Mouse (Mus musculus) heart, embryonic 13.5 days (tissue): ENCODE data around the gene Tor1aip2. TPM values are rescaled to one million over a fixed set of nuclear protein-coding genes. Genes with fewer than 3 reads are reported as not detected.
A peak's percentile ranks its signal among the peaks of the same experiment; 100 is the strongest.
"Not testable (repeated sequence)": the region's sequence is repeated elsewhere in the genome, so short reads cannot be mapped to it uniquely, and the experiment has no call there.

ENCODE experiments used
- ATAC-seq: fragments of 200-750 bp; cut with Nextera tagmentation; 2 replicates; pipeline ENCODE4 v1.8.0; 2017; ENCODE audit warnings: moderate TSS enrichment; ENCODE audit not compliant: insufficient number of reproducible peaks, low FRiP score, low TSS enrichment; ENCODE audit errors: extremely low read depth
- H3K27ac ChIP-seq: fragments of 300-500 bp; sonication (generic); replicated peaks from 2 replicates; pipeline ENCODE4 v1.5.1; 2015; ENCODE audit warnings: moderate library complexity, mild to moderate bottlenecking, inconsistent platforms
- H3K27me3 ChIP-seq: fragments of 300-500 bp; sonication (generic); replicated peaks from 2 replicates; pipeline ENCODE4 v1.6.1; 2015; ENCODE audit warnings: mild to moderate bottlenecking, inconsistent platforms
- H3K36me3 ChIP-seq: fragments of 300-500 bp; sonication (generic); 2 replicates; pipeline ENCODE4 v1.6.1; 2015; ENCODE audit warnings: mild to moderate bottlenecking, inconsistent platforms
- H3K4me1 ChIP-seq: fragments of 300-500 bp; sonication (generic); 2 replicates; pipeline ENCODE4 v1.6.1; 2015; ENCODE audit warnings: inconsistent platforms
- H3K4me2 ChIP-seq: fragments of 300-500 bp; sonication (generic); 2 replicates; pipeline ENCODE4 v1.6.1; 2015; ENCODE audit warnings: inconsistent platforms, mild to moderate bottlenecking, moderate library complexity
- H3K4me3 ChIP-seq: fragments of 300-500 bp; sonication (generic); 2 replicates; pipeline ENCODE4 v1.5.1; 2015; ENCODE audit warnings: moderate library complexity, mild to moderate bottlenecking, inconsistent platforms
- H3K9ac ChIP-seq: fragments of 300-500 bp; sonication (generic); 2 replicates; pipeline ENCODE4 v1.6.1; 2015; ENCODE audit warnings: inconsistent platforms, mild to moderate bottlenecking, moderate library complexity
- H3K9me3 ChIP-seq: fragments of 300-500 bp; sonication (generic); 2 replicates; pipeline ENCODE4 v1.6.1; 2016; ENCODE audit warnings: inconsistent platforms
- WGBS: fragments of 180-500 bp; shearing (Covaris S2); methylation state at CpG from one replicate; pipeline ENCODE4 v1.1.7; 2015; ENCODE audit warnings: mixed read lengths; 5-methylcytosine and 5-hydroxymethylcytosine counted together
- polyA plus RNA-seq: library from polyadenylated mRNA; unstranded; fragments of >200 nt; fragmentation: Nextera tagmentation; extraction: Ambion mirVana; gene quantifications from 2 replicates; pipeline ENCODE4 v1.2.1, GENCODE M21; 2015

Tor1aip2 gene
- polyA plus RNA-seq, 1 experiment from 2014 or later = 76.6 TPM

GRCm38 (mm10) chr1:156020402-156020801 is 14.8 kb upstream of the Tor1aip2 start:
- Histone ChIP-seq H3K4me1 (no peaks in the 10 kb centered on the region), H3K4me3 (no peak overlapping the region), H3K4me2 (no peak overlapping the region), H3K9me3 (no peaks in the 10 kb centered on the region), H3K9ac (no peak overlapping the region), H3K27me3 (no peaks in the 10 kb centered on the region), H3K36me3 (peaks cover 81% of the 10 kb centered on the region), H3K27ac (no peak overlapping the region)
- WGBS = 80% methylated on average over 1 of the region's 1 CpGs
- no peak for ATAC-seq

- Histone ChIP-seq H3K36me3 (peaks cover 80% of the 10 kb centered on the region), H3K27me3 (no peaks in the 10 kb centered on the region), H3K27ac (no peak overlapping the region), H3K9me3 (no peaks in the 10 kb centered on the region), H3K4me1 (no peaks in the 10 kb centered on the region), H3K4me2 (no peak overlapping the region), H3K9ac (no peak overlapping the region), H3K4me3 (no peak overlapping the region)
- WGBS = 81% methylated on average over 8 of the region's 8 CpGs
- no peak for ATAC-seq
Measured at GRCm38 (mm10) chr1:156024831-156025503, 10.2 kb upstream of the Tor1aip2 start.

GRCm38 (mm10) chr1:156027849-156028248 is 7.4 kb upstream of the Tor1aip2 start:
- no peak overlapping the region for H3K9ac ChIP-seq
- ATAC-seq = no peak
- H3K27ac ChIP-seq = no peak overlapping the region
- 85% methylated on average over 3 of the region's 3 CpGs for WGBS
- H3K27me3 ChIP-seq = no peaks in the 10 kb centered on the region
- H3K9me3 ChIP-seq = no peaks in the 10 kb centered on the region
- peaks cover 83% of the 10 kb centered on the region for H3K36me3 ChIP-seq
- H3K4me2 ChIP-seq = no peak overlapping the region
- H3K4me3 ChIP-seq = no peak overlapping the region
- no peaks in the 10 kb centered on the region for H3K4me1 ChIP-seq

GRCm38 (mm10) chr1:156028340-156028975 is 6.7 kb upstream of the Tor1aip2 start:
- H3K27me3 ChIP-seq = no peaks in the 10 kb centered on the region
- H3K4me1 ChIP-seq = 0 out of 2 replicates have a peak, but pooled peaks cover under 1% of the 10 kb centered on the region
- no peak for ATAC-seq
- H3K27ac ChIP-seq = no peak overlapping the region
- H3K9me3 ChIP-seq = no peaks in the 10 kb centered on the region
- H3K36me3 ChIP-seq = peaks cover 86% of the 10 kb centered on the region
- no peak overlapping the region for H3K9ac ChIP-seq
- no peak overlapping the region for H3K4me3 ChIP-seq
- WGBS = 85% methylated on average over 4 of the region's 4 CpGs
- no peak overlapping the region for H3K4me2 ChIP-seq

DNA sequence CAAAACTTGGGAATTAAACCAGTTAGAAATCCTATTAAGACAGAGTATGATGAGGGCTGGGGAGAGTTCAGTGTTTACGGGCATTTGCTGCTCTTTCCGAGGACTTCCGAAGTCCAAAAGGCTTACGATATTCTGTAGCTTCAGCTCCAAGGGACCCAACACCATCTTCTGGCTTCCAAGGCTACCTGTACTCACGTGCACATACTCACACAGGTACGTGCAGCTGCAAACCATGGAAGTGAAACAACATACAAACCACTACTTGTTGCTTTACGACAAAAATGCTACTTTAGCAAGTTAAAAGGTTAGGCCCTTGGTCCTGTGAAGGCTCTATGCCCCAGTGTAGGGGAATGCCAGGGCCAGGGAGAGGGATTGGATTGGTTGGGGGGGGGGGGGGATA is 1.3 kb upstream of the Tor1aip2 start:
- no peak overlapping the region for H3K4me3 ChIP-seq
- no peak overlapping the region for H3K27ac ChIP-seq
- H3K9ac ChIP-seq = no peak overlapping the region
- ATAC-seq = no peak
- H3K9me3 ChIP-seq = no peaks in the 10 kb centered on the region
- no peaks in the 10 kb centered on the region for H3K27me3 ChIP-seq
- H3K4me1 ChIP-seq = peaks cover 22% of the 10 kb centered on the region
- WGBS = 97% methylated on average over 7 of the region's 7 CpGs
- peaks cover 50% of the 10 kb centered on the region for H3K36me3 ChIP-seq
- peak overlapping the region; percentile 75; the same call in 1 of the 2 replicates for H3K4me2 ChIP-seq

- Histone ChIP-seq H3K27ac (peak overlapping the region; percentile 100), H3K27me3 (no peaks in the 10 kb centered on the region), H3K9me3 (no peaks in the 10 kb centered on the region), H3K36me3 (peaks cover 43% of the 10 kb centered on the region), H3K4me2 (peak overlapping the region; percentile 75), H3K4me3 (peak overlapping the region; percentile 78), H3K4me1 (peaks cover 22% of the 10 kb centered on the region), H3K9ac (peak overlapping the region; percentile 96)
- ATAC-seq = no peak
- WGBS = 34% methylated on average over 1 of the region's 1 CpGs
Measured at GRCm38 (mm10) chr1:156034661-156035060, 542 bp upstream of the Tor1aip2 start.

DNA sequence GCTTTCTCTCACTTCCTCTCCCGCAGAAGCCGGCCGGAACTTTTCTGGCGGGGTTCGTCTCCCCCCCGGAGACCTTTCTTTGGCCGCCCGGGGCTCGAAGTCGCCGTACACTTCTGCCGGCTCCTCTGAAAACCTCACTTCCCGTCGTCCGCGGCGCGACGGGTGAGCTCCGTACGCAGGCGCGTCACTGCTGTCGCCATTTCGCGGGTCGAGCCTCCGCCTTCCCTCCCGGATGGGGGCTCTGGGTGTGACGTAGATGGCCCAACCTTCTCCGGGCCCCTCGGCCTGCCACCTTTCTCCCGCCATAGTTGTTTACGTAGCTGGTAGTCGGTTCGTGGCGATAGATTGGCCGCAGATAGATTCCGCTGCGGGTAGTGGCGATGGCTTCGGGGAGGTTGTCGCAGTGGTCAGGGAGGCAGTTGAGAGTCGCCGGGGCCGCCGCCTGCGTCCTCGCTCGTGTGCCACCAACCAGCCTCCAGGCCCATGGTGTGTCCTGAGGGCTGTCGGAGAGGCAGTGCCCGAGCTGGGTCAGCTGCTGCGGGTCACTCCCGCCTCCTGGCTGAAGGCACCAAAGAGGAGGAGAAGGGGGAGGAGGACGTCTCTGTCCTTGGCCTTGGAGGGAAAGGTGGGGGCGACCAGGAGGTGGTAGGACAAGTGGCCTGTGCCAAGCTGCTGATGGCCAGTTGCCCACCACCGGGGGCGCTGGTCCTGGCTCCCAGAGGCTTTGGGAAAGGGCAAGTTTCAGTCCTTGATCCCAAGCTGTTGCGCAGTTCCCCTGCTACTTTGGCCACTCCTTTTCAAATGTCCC is 931 bp downstream of the Tor1aip2 start, which contains the start of gene Tor1aip1:
Gene Tor1aip1 (minus strand): TSS at position 551 of the 808 bp plus-strand sequence.
- peaks cover 26% of the 10 kb centered on the region for H3K4me1 ChIP-seq
- H3K27me3 ChIP-seq = no peaks in the 10 kb centered on the region
- H3K4me3 ChIP-seq = peak within 1 kb of the TSS; percentile 78
- H3K9me3 ChIP-seq = no peaks in the 10 kb centered on the region
- peak; percentile 85 for ATAC-seq
- peak within 1 kb of the TSS; percentile 100 for H3K27ac ChIP-seq
- under 1% methylated on average over 59 of the region's 59 CpGs for WGBS
- H3K4me2 ChIP-seq = peak within 1 kb of the TSS; percentile 75
- H3K36me3 ChIP-seq = peaks cover 28% of the 10 kb centered on the region
- H3K9ac ChIP-seq = peak within 1 kb of the TSS; percentile 96

DNA sequence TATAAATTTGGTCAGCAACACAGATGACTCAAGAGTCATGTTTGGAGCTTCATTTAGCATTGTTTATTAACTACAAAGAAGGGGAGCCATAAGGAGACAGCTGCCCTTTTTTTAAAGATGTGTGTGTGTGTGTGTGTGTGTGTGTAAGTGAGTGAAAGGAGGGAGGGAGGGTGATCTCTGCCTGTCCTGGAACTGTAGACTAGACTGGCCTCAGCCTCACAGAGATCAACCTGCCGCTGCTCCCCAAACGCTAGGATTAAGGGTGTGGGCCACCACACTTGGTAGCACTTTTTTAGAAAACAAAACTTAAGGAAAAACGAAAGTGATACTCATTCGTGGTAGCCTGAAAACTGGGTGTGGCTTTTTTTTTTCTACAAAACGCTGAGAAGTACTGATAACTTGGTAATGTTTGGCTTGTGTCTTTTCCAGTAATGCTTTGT is 2.0 kb downstream of the Tor1aip2 start:
- 44% methylated on average over 5 of the region's 5 CpGs for WGBS
- H3K9ac ChIP-seq = peak overlapping the region; percentile 76
- peak overlapping the region; percentile 78 for H3K4me3 ChIP-seq
- H3K27me3 ChIP-seq = no peaks in the 10 kb centered on the region
- peaks cover 20% of the 10 kb centered on the region for H3K36me3 ChIP-seq
- H3K27ac ChIP-seq = peak overlapping the region; percentile 100
- H3K4me1 ChIP-seq = peaks cover 34% of the 10 kb centered on the region
- peak overlapping the region; percentile 75 for H3K4me2 ChIP-seq
- ATAC-seq = no peak
- H3K9me3 ChIP-seq = no peaks in the 10 kb centered on the region

GRCm38 (mm10) chr1:156039989-156040388 is 4.8 kb downstream of the Tor1aip2 start:
- 61% methylated on average over 7 of the region's 7 CpGs for WGBS
- not testable (repeated sequence) for H3K9ac ChIP-seq, H3K4me3 ChIP-seq, ATAC-seq, H3K27me3 ChIP-seq, H3K9me3 ChIP-seq
- peaks cover 26% of the 10 kb centered on the region for H3K36me3 ChIP-seq
- H3K4me2 ChIP-seq = peak overlapping the region; percentile 93
- H3K27ac ChIP-seq = peak overlapping the region; percentile 68
- H3K4me1 ChIP-seq = peaks cover 41% of the 10 kb centered on the region

- H3K9me3 ChIP-seq = no peaks in the 10 kb centered on the region
- peak overlapping the region; percentile 68 for H3K27ac ChIP-seq
- under 1% methylated on average over 22 of the region's 22 CpGs for WGBS
- peak overlapping the region; percentile 78 for H3K4me3 ChIP-seq
- peak overlapping the region; percentile 88 for H3K9ac ChIP-seq
- H3K36me3 ChIP-seq = peaks cover 33% of the 10 kb centered on the region
- peak overlapping the region; percentile 93 for H3K4me2 ChIP-seq
- peaks cover 48% of the 10 kb centered on the region for H3K4me1 ChIP-seq
- no peaks in the 10 kb centered on the region for H3K27me3 ChIP-seq
- peak; percentile 79 for ATAC-seq
Measured at GRCm38 (mm10) chr1:156040731-156041401, 5.7 kb downstream of the Tor1aip2 start.
